10 mouse cellular contexts compared by ENCODE assay signal in genomic region chr1:159286833-159287232, GRCm38 (mm10). TPM values are rescaled to one million over a fixed set of nuclear protein-coding genes. Genes with fewer than 3 reads are reported as not detected.
DNase-seq lines count a peak whose midpoint lies in the region; TF ChIP-seq lines count a peak whose summit lies in the region.
"Had no signal": no experiment of that assay in that cellular context is flagged by ENCODE, and none has a peak within 500 bp of the region (broad histone marks: within the 10 kb centered on the region; RNA-seq: fewer than 3 reads in every experiment).

No protein-coding gene starts in this region.

- peaks cover 7% of the 10 kb centered on the region; the same call in 1 of the 2 replicates for H3K36me3 ChIP-seq in thymus, adult 2 months (ENCODE audit: control insufficient read depth, insufficient read depth, low read length)

- 86% methylated on average over 1 of the region's 1 CpGs for WGBS in thymus, adult 2 months

- TF ChIP-seq CTCF in thymus, adult 2 months (IDR thresholded peaks at IDR 0.05; ENCODE audit: borderline replicate concordance, control insufficient read depth, extremely low read depth, insufficient read depth, low read length, poor library complexity): no peak

- DNase-seq in kidney, adult 9 months: peak; percentile 16
- DNase-seq in kidney, adult 18-20 months: no peak
- peak; percentile 13 for DNase-seq in thymus, adult 2 months
- no peak for DNase-seq in thymus, postnatal 10 days (ENCODE audit: low spot score in 2 of 2)
- peak; percentile 15 for DNase-seq in R1 (ENCODE audit: low read depth, low spot score)
- peak; percentile 31 for DNase-seq in retina, embryonic 14.5 days (ENCODE audit: low spot score)
- no peak for DNase-seq in layer of hippocampus, adult 18-20 months (ENCODE audit: low spot score in 2 of 2)
- DNase-seq in right cerebral cortex, postnatal 10 days (ENCODE audit: low spot score in 2 of 2): no peak

- no peaks in the 10 kb centered on the region for H3K27me3 ChIP-seq in thymus, adult 2 months (ENCODE audit: control insufficient read depth, insufficient read depth, low read length)
- H3K27me3 ChIP-seq: embryonic facial prominence, embryonic 12.5 days; neural tube, embryonic 13.5 days had no signal

- H3K4me1 ChIP-seq in thymus, adult 2 months (replicated peaks; ENCODE audit: control insufficient read depth, insufficient read depth, low read length): no peaks in the 10 kb centered on the region
- H3K4me1 ChIP-seq: embryonic facial prominence, embryonic 12.5 days; neural tube, embryonic 13.5 days had no signal

- no peak for TF ChIP-seq POLR2A in thymus, adult 2 months (IDR thresholded peaks at IDR 0.05; ENCODE audit: control insufficient read depth, extremely low read depth, insufficient read depth, low read length, poor library complexity)

- no peak overlapping the region for H3K27ac ChIP-seq in thymus, adult 2 months (ENCODE audit: control insufficient read depth, insufficient read depth, low read length)
- H3K27ac ChIP-seq: embryonic facial prominence, embryonic 12.5 days; neural tube, embryonic 13.5 days had no signal

- no peak overlapping the region for H3K4me3 ChIP-seq in thymus, adult 2 months (ENCODE audit: control insufficient read depth, insufficient read depth, low read length)
- H3K4me3 ChIP-seq: embryonic facial prominence, embryonic 12.5 days; neural tube, embryonic 13.5 days had no signal

RNA-seq across cellular contexts. Expression of gene Cop1, which starts 54.7 kb away (rescaled TPM):
- polyA plus RNA-seq in thymus, adult 2 months (2012; rRNA removed): 58.6 and 70.7 TPM in 2 replicates
- 100 to 1,000 TPM; 120 to 138 TPM for total RNA-seq in layer of hippocampus, adult 18-20 months (2021)

Comparison
In these comparisons a context has a peak if more than half of its experiments do, and no peak if none do; other contexts are left out.
1. DNase-seq: peak in kidney, adult 9 months (single experiment), thymus, adult 2 months (single experiment), R1 (single experiment) and retina, embryonic 14.5 days (single experiment); none in kidney, adult 18-20 months (single experiment), thymus, postnatal 10 days (0 of 2), layer of hippocampus, adult 18-20 months (0 of 2) and right cerebral cortex, postnatal 10 days (0 of 2).